Mouse (Mus musculus) c-Kit-positive CD71-negative TER-119-negative erythroid progenitor cells, embryonic 14.5 days (primary cell): ENCODE data around the gene Babam1.
"Not testable (repeated sequence)": the region's sequence is repeated elsewhere in the genome, so short reads cannot be mapped to it uniquely, and the experiment has no call there.

Source experiments
- DNase-seq: peaks from one replicate; pipeline ENCODE4 v3.0.0-alpha.2; 2013; ENCODE audit warnings: low read depth

Gene Babam1

DNA sequence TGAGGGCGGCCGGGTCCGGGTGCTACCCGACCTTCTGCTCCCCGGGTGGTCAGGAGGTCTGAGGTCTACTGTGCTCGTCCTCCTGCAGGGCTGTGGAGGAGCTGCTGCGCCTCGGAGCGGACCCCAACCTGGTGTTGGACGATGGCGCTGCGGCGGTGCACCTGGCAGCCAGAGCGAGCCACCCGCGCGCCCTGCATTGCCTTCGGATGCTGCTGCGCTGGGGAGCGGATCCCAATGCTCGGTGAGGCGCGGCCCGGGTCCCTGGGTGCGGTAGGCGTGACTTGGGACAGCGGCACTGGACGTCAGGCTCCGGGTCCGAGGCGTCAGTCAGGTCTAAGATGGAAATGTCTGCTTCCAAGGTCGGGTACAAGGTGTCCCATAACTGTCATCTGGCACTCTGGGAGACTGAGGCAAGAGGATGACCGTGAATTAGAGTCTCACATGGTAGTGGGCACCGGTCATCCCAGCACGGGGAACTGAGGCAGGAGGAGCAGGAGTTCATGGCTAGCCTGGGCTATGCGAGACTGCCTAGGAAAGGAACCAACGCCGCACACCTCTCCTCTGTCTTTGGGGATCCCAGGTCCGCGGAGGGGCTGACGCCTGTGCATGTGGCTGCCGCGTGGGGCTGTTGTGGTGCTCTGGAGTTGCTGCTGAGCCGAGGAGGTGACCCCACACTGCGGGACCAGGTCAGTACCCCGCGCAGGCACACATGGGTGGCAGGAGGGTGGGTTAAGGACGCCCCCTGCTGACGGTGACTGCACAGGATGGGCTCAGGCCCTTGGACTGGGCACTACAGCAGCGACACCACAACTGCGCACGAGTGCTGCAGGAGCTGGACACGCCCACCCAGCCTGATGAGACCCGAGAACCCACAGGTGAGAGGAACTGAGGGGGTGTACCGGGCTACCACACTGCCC is 9.7 kb downstream of the Babam1 start:
- DNase-seq = peak; percentile 70

DNA sequence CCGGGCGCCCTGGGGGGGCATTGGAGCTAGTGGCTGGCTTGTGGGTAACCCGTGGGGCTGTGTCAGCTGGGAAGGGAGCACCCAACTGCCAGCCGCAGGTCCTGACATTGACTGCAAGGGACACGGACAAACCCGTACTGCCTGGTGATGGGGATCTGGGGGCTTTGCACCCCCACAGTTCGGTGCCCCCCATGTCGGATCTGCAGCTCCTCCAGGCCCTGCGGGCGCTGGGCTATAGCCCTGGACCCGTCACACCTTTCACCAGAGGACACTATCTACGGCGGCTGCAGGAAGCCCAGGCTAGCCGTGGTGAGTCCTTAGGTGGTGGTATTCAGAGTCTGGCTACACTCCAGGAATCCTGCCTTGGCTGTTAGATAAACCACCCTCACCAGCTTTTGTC is 10.8 kb downstream of the Babam1 start:
- DNase-seq = no peak

DNA sequence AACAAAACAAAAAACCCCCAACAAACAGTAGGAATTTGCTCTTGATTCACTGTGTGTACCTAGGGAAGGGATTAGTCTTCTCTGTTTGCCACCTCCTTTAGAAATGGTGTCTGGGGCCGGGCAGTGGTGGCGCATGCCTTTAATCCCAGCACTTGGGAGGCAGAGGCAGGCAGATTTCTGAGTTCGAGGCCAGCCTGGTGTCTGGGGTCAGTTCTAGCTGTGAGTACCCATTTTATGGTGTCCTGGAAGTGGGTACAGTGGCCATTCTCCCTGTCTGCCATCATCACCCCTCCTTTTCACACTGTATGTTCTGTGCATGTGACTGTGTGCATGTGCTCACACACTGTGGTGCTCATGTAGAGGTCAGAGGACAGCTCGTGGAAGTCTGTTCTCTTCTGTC is 11.6 kb downstream of the Babam1 start:
- DNase-seq = no peak

DNA sequence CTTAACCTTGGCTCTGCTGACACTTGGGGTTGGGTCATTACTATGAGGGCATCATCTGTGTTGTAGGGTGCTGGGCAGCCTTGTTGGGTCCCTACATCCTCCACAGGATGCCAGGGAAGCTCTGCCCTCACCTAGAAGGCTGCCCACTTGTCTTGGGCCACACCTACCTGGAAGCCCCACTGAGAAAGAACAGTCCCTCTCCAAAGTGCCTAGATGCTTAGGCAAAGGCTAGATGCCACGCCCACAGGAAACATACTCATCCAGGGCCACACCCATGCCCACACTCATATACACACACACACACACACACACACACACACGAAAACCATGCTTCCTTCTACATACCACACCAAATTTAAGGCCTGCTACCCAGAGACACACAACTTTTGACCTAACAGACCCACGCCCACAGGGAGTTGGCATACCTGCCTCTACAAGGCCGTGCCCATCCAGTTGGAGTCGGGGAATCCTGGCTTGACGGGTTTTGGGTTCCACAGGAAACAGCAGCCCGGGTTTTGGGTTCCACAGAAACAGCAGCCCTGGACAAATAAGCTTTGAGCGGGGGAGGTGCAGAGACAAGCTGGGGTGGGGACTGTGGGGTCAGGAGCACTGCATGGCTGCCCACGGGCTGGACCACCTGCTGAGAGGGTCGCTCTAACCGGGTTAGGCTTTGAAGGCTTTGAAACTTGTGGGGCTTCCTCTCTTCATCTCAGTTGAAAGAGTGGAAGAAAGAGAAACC is 15.0 kb downstream of the Babam1 start:
- DNase-seq = no peak

DNA sequence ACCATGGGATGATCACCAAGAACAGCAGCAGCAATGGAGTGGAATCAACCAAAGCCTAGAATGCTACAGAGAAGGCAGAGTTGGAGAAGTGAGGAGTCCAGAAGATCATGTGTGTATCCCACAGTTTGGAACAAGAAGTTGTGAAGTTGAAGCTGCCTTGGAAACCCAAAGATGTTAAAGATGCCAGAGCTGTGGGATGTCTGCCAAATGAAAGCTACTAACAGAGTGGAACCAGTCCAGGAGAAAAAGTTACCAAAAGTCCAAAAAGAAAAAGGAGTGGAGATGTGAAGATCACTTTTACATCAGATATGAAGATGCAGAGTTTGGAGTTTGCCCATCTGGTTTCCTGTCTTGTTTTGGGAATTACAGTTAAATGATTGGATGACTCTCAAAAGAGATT is 25.5 kb downstream of the Babam1 start:
- DNase-seq = no peak

DNA sequence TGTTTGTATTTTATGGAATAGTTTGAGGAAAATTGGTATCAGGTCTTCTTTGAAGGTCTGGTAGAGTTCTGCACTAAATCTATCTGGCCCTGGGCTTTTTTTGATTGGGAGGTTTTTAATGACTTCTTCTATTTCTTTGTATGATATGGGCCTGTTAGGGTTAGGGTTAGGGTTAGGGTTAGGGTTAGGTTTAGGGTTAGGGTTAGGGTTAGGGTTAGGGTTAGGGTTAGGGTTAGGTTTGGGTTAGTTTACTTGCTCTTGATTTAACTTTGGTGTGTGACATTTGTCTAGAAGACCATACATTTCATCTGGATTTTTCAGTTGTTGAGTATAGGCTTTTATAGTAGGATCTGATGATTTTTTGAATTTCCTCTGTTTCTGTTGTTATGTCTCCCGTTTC is 36.3 kb downstream of the Babam1 start:
- not testable (repeated sequence) for DNase-seq

DNA sequence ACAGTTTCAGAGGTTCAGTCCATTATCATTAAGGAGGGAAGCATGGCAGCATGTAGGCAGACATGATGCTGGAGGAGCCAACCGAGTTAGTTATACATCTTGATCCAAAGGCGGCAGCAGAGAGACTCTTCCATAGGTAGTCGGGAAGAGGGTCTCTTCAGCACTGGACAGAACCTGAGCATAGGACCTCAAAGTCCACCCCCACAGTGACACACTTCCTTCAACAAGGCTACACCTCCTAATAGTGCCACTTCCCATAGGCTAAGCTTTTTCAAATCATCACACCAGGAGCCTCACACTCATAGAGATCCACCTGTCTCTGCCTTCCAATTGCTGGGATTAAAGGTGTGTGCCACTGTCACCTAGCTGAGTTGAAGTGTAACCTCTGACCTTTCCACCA is 40.4 kb downstream of the Babam1 start:
- DNase-seq = no peak

DNA sequence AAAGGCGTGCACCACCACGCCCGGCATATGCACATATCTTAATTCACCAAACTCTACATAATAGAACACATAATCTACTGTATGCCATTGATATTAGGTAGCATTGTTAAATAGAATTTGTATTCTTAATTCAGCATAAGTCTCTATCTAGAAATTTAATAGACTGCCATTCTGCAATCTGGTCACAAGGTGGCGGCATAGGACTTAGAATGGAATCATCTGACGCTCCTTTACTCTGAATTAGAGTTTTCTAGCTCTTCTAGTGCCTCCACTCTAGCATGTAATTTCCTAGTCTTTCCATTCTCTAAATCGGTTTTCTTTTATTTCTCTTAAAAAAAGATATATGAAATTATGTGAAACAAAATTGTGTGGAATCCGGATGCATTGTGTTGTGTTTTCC is 44.7 kb downstream of the Babam1 start:
- peak; percentile 60 for DNase-seq

DNA sequence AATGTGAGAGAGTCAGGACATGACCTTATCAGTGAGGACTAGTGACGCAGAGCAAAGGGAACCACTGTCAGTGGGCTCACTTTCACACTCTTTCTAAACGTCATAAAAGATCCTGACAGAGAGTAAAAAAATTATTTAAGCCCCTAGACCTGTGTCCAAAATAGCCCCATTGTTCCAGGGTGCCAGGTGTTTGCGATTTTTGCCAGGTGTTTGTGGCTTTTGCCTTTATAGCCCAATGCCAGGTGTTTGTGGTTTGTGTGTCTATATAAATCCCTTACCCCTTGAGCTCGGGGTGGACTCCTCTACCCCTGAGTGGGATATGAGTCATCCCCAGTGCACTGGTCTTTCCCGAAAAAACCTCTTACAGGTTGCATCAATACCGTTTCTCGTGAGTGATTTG is 48.4 kb downstream of the Babam1 start:
- no peak for DNase-seq

DNA sequence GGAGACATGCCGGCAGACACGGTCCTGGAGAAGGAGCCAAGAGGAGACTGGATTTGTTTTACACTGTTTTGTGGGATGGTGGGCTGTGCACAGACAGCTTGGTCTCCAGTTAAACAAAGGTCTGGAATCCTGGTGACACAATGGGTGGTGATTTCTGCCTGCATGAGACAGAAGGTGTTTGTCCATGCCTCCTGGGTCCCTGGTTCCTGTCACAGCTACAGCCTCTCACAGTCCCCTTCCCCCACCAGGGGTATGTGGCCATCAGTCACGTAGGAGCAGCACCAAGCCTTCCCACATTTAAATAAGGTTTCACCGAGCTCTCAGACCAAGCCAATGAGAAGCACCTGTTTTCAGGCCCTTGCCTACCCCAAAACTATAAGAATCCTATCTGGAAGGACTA is 54.7 kb downstream of the Babam1 start:
- DNase-seq = no peak

DNA sequence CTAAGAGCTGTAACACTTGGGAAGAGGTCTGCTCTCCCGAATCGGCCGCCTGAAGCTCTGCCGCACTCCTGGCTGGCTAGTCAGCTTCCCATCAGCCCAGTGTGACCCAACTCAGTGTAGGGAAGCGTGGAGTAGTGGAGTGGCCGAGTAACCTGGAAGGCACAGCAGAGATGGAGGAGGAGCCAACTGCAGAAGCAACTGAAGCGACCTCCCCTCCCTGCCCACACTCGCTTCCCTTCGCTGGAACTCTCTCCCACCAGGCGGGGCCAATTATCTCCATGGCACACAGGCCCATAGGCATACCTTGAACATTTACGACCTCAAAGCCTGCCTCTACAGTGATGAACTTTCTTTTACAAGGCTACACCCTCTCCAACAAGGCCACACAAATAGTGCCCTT is 55.1 kb downstream of the Babam1 start:
- DNase-seq = no peak

DNA sequence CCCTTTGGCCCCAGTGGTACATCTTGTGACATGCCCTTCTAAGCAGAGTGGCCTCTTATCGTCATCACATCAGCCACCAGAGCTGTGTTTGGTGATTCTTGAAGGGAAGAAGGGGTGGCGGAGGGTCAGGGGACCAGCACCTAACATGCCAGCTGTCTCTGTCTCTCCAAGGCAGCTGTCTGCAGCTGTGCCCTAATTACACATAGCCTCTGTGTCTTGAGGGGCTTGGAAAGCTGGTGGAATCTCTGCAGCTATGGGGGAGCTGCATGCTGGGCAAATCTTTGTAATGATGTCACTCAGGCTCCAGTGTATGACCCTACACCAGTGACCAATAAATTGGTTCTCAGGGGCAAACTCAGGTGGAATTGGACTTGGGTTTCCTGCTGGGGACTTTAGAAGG is 56.0 kb downstream of the Babam1 start:
- no peak for DNase-seq
